Mouse (Mus musculus) ES-E14 (cell line): ENCODE results near the gene Lrrc75a. TPM values are rescaled to one million over a fixed set of nuclear protein-coding genes. Genes with fewer than 3 reads are reported as not detected.
"Not testable (repeated sequence)": the region's sequence is repeated elsewhere in the genome, so short reads cannot be mapped to it uniquely, and the experiment has no call there.

Experiments
- DNase-seq: peaks from one replicate; pipeline ENCODE4 v3.0.0-alpha.2; 2013; ENCODE audit warnings: low read depth, low spot score
- H3K27ac ChIP-seq: 2 replicates; pipeline ENCODE4 v1.5.1; 2012; ENCODE audit warnings: low read depth, mild to moderate bottlenecking, low read length, moderate library complexity, mixed read lengths; ENCODE audit not compliant: poor library complexity, insufficient read depth, severe bottlenecking
- H3K36me3 ChIP-seq: 2 replicates; pipeline ENCODE4 v1.6.1; 2012; ENCODE audit warnings: mild to moderate bottlenecking, low read length, moderate library complexity, mixed read lengths; ENCODE audit not compliant: control insufficient read depth, poor library complexity, insufficient read depth, severe bottlenecking
- H3K4me1 ChIP-seq, 2 experiments: fragments of 150-350 bp in 1 of 2; sonication (generic) in 1 of 2; 2 replicates each; pipeline ENCODE4 v1.6.1; 2012; ENCODE audit warnings: low read length in 2 of 2, mild to moderate bottlenecking in 1 of 2, mixed read lengths in 1 of 2; ENCODE audit not compliant: control insufficient read depth in 2 of 2, insufficient read depth in 2 of 2, poor library complexity in 1 of 2
- H3K4me3 ChIP-seq, 2 experiments: fragments of 150-350 bp in 1 of 2; sonication (generic) in 1 of 2; 2 replicates each; pipeline ENCODE4 v1.5.1; 2012; ENCODE audit warnings: low read length in 2 of 2, low read depth in 1 of 2, mild to moderate bottlenecking in 1 of 2, mixed read lengths in 1 of 2; ENCODE audit not compliant: insufficient read depth in 1 of 2, poor library complexity in 1 of 2, severe bottlenecking in 1 of 2
- H3K9ac ChIP-seq: 2 replicates; pipeline ENCODE4 v1.6.1; 2012; ENCODE audit warnings: low read depth, mild to moderate bottlenecking, low read length, mixed read lengths; ENCODE audit not compliant: poor library complexity, insufficient read depth, severe bottlenecking
- H3K9me3 ChIP-seq: fragments of 150-350 bp; sonication (generic); 2 replicates; pipeline ENCODE4 v1.6.1; 2012; ENCODE audit warnings: low read depth, mild to moderate bottlenecking, low read length; ENCODE audit not compliant: control insufficient read depth, insufficient read depth
- CHD2 ChIP-seq: IDR thresholded peaks from 2 replicates; pipeline ENCODE4 v1.6.1; 2014; ENCODE audit warnings: mild to moderate bottlenecking, low read depth, low read length, inconsistent platforms
- HCFC1 ChIP-seq: IDR thresholded peaks from 2 replicates; pipeline ENCODE4 v1.6.1; 2012; ENCODE audit warnings: low read length, inconsistent platforms, borderline replicate concordance; ENCODE audit not compliant: insufficient read depth
- MAFK ChIP-seq: IDR thresholded peaks from 2 replicates; pipeline ENCODE4 v1.6.1; 2014; ENCODE audit warnings: mild to moderate bottlenecking, low read depth, low read length, inconsistent platforms; ENCODE audit not compliant: insufficient read depth
- ZC3H11A ChIP-seq: IDR thresholded peaks from 2 replicates; pipeline ENCODE4 v1.6.1; 2012; ENCODE audit warnings: low read depth, mild to moderate bottlenecking, inconsistent platforms, low read length, borderline replicate concordance
- ZNF384 ChIP-seq: IDR thresholded peaks from 2 replicates; pipeline ENCODE4 v1.6.1; 2012; ENCODE audit warnings: low read depth, low read length, inconsistent platforms
- in situ Hi-C, 2 experiments: fragments of 600-800 bp; cut with MboI; formaldehyde crosslinking; loops; one replicate each; pipeline ENCODE4 v1.15.1; 2025; ENCODE audit warnings: low sequenced_read_pairs in 2 of 2, inconsistent platforms in 1 of 2; ENCODE audit not compliant: unreplicated experiment in 2 of 2
- total RNA-seq: library from RNA; depleted of rRNA; stranded (reverse); fragments of 300-350 nt; gene quantifications from 2 replicates; pipeline ENCODE4 v1.2.3, GENCODE M21; 2012

Lrrc75a gene
- total RNA-seq, 1 experiment = 9.9 TPM

DNA sequence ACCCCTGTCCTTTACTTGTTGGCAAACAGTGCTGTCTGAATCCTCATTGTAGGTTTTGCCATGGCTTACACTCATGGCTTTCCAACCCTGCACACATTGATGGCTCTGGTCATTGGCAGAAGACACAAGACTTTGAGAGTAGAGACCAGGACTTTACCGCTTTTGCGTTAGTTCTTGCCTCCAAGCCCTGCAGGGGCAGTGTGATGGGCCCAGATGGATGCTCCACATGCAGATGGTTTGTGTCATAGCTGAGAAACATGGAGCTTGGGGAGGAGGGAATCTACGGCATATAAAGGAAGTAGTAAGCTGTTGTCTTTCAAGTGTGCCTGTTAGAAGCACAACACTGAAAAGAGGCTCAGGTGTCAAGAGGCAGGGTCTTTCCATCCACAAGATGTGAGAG, 3.8 kb upstream of the Lrrc75a start:
- H3K4me3 ChIP-seq = no peak overlapping the region
- no peak for DNase-seq
- H3K36me3 ChIP-seq = no peaks in the 10 kb centered on the region; the same call in 1 of the 2 replicates
- no peak overlapping the region for H3K9ac ChIP-seq
- H3K4me1 ChIP-seq = peaks cover 5 to 7% of the 10 kb centered on the region in 2 experiments; a peak in 2 of 4 replicates
- H3K9me3 ChIP-seq = no peaks in the 10 kb centered on the region
- H3K27ac ChIP-seq = no peak overlapping the region
- in situ Hi-C loops = no loop called here
- TF ChIP-seq ZC3H11A (no peak), MAFK (no peak), HCFC1 (no peak), ZNF384 (no peak), CHD2 (no peak)

DNA sequence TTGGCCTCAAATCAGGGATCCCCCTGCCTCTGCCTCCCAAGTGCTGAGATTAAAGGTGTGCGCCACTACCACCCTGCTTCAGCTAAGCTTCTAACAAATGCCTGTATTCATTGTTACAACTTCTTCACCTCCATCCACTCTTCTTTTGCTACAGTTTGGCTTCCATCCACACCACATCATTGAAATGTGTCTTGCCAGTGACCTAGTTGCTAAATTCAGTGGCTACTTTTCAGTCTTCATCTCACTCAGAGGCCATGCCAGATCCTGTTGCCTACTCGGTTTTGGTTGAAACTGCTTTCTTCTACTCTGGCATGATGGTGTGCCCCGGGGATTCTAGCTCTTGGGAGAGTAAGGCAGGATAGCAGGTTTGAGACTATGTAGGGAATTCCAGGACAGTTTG, 3.2 kb upstream of the Lrrc75a start:
- TF ChIP-seq ZC3H11A = no peak
- TF ChIP-seq ZNF384 = no peak
- TF ChIP-seq CHD2 = no peak
- TF ChIP-seq MAFK = no peak
- no peak for TF ChIP-seq HCFC1
- Histone ChIP-seq H3K4me3 (no peak overlapping the region), H3K9ac (no peak overlapping the region), H3K27ac (no peak overlapping the region), H3K36me3 (no peaks in the 10 kb centered on the region), H3K4me1 (peaks cover 6 to 7% of the 10 kb centered on the region in 2 experiments; a peak in 3 of 4 replicates), H3K9me3 (no peaks in the 10 kb centered on the region)
- in situ Hi-C loops = no loop called here
- no peak for DNase-seq

GRCm38 (mm10) chr11:62649803-62650202, 1.5 kb upstream of the Lrrc75a start:
- not testable (repeated sequence) for H3K27ac ChIP-seq, H3K4me3 ChIP-seq

DNA sequence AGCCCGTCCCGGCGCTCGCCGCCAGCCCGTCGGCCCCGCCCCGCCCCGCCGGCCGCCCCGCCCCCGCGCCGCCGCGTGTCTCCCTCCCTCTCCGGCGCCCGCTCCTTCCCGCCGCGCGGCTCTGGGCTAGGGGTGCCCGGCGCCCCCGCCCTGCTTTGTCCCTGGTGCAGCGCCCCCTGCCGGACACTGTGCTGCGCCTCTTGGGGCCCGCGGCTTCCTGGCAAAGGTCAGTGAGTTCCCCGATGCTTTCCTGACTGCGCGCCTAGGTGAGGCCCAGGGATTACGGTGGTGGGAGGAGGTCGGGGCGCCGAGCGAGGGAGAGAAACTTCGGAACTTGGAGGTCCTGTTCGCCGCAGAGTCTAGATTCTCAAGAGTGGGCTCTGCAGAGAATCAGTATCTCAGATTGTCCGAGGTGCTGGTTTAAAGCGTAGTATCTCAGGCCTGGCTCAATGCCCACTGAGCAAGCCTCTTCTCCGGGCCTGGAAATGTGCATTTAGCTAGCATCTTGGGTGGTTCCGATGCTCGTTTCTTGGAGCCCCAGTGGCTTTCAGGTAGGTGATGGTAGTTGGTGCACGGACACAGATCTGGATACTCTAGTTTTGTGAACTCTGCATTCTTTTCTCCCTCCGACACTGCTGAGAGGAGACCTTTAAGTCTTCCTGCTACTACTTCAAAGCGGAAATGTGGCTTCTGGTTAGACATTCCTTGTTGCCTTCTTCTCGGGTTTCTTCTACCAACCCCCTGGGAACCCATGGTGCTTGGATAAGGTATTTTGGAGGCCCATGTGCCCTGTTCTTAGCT, 468 bp upstream of the Lrrc75a start, which contains the start of gene Mmgt2:
TSS of gene Mmgt2 (plus strand) at position 74 of the 801 bp plus-strand sequence.
- Histone ChIP-seq H3K36me3 (no peaks in the 10 kb centered on the region), H3K4me1 (peaks cover 17 to 19% of the 10 kb centered on the region in 2 experiments), H3K4me3 (peak within 1 kb of the TSS; percentile 86 to 94), H3K9me3 (no peaks in the 10 kb centered on the region), H3K9ac (peak within 1 kb of the TSS; percentile 85), H3K27ac (peak within 1 kb of the TSS; percentile 69)
- in situ Hi-C loops = no loop called here
- peak; percentile 89 for DNase-seq
- TF ChIP-seq ZC3H11A (0 out of 2 replicates have a peak, but pooled peaks have one; percentile 1), CHD2 (no peak), HCFC1 (peak; percentile 57), MAFK (no peak)

More at GRCm38 (mm10) chr11:62649803-62650202, 1.5 kb upstream of the Lrrc75a start:
- H3K9ac ChIP-seq, H3K9me3 ChIP-seq, DNase-seq, H3K36me3 ChIP-seq, in situ Hi-C loops: not testable (repeated sequence)
- peaks cover 9 to 20% of the 10 kb centered on the region in 2 experiments for H3K4me1 ChIP-seq
